Mouse (Mus musculus) gastrocnemius, postnatal 36 days (tissue): ENCODE results near the gene Nop16. TPM values are rescaled to one million over a fixed set of nuclear protein-coding genes. Genes with fewer than 3 reads are reported as not detected.
A peak's percentile ranks its signal among the peaks of the same experiment; 100 is the strongest.
"Not testable (repeated sequence)": the region's sequence is repeated elsewhere in the genome, so short reads cannot be mapped to it uniquely, and the experiment has no call there.

Experiments
- DNase-seq, 2 experiments: peaks; one replicate each; pipeline ENCODE4 v3.0.0; 2022
- intact Hi-C: fragments of 180-260 bp; cut with DNase I; formaldehyde crosslinking; loops from one replicate; pipeline ENCODE4 v1.15.1; 2025
- long read RNA-seq, 2 experiments: library from polyadenylated mRNA; stranded (forward); transcript quantifications; one replicate each; pipeline ENCODE4 v2.0.0; 2021
- total RNA-seq, 2 experiments: library from RNA; stranded (reverse); gene quantifications; 2 replicates each; pipeline ENCODE4 v1.2.3; 2021

The Nop16 gene
- 10 to 100 TPM; 17.7 to 17.9 TPM for total RNA-seq
- long read RNA-seq, experiment 1, transcript Nop16-201 (5 exons, 1,756 nt): major isoform, 38 of 41 reads
- long read RNA-seq, experiment 1, partial matches to known transcripts: 1 of 41 reads
- long read RNA-seq, experiment 1, other reads (novel, unspliced or antisense): 2 of 41 reads
- long read RNA-seq, experiment 2, transcript Nop16-201 (5 exons, 1,756 nt): major isoform, 51 of 56 reads
- long read RNA-seq, experiment 2, partial matches to known transcripts: 2 of 56 reads
- long read RNA-seq, experiment 2, other reads (novel, unspliced or antisense): 3 of 56 reads

GRCm38 (mm10) chr13:54589996-54590951, at the start of gene Nop16, which contains the start of gene Higd2a:
Nop16 (minus strand) TSS chr13:54590090.
Higd2a (plus strand) TSS chr13:54590207.
- peak; percentile 94 to 95 for DNase-seq
- intact Hi-C loops: loop anchor here (2.0 kb wide), 1 partner anchor 31 kb away; the partner anchor contains the start of gene Faf2

GRCm38 (mm10) chr13:54635011-54635410, 45.1 kb upstream of the Nop16 start:
- intact Hi-C loops: loop anchor here (10.0 kb wide), 1 partner anchor 390 kb away; no protein-coding TSS in a partner anchor

GRCm38 (mm10) chr13:54632731-54633277, 42.9 kb upstream of the Nop16 start:
- intact Hi-C loops: loop anchor here (10.0 kb wide), 1 partner anchor 388 kb away; no protein-coding TSS in a partner anchor
- DNase-seq: no peak

More at GRCm38 (mm10) chr13:54635011-54635410, 45.1 kb upstream of the Nop16 start:
- no peak for DNase-seq

GRCm38 (mm10) chr13:54629128-54629527, 39.2 kb upstream of the Nop16 start:
- DNase-seq: no peak
- intact Hi-C loops: no loop called here

GRCm38 (mm10) chr13:54621960-54622521, 32.2 kb upstream of the Nop16 start:
- no peak for DNase-seq
- intact Hi-C loops: loop anchor here (2.0 kb wide), 1 partner anchor 31 kb away; the partner anchor contains the start of genes Higd2a and Nop16

GRCm38 (mm10) chr13:54621155-54621932, 31.5 kb upstream of the Nop16 start, which contains the start of gene Faf2:
Faf2 (plus strand) TSS chr13:54621784.
- peak; percentile 98 to 99 for DNase-seq
- intact Hi-C loops: loop anchor here (2.0 kb wide), 1 partner anchor 31 kb away; the partner anchor contains the start of genes Higd2a and Nop16

GRCm38 (mm10) chr13:54616998-54617397, 27.1 kb upstream of the Nop16 start:
- intact Hi-C loops: no loop called here

GRCm38 (mm10) chr13:54616307-54616706, 26.4 kb upstream of the Nop16 start:
- intact Hi-C loops: no loop called here

More at GRCm38 (mm10) chr13:54616998-54617397, 27.1 kb upstream of the Nop16 start:
- no peak for DNase-seq

GRCm38 (mm10) chr13:54613141-54613540, 23.3 kb upstream of the Nop16 start:
- DNase-seq, intact Hi-C loops: not testable (repeated sequence)

More at GRCm38 (mm10) chr13:54616307-54616706, 26.4 kb upstream of the Nop16 start:
- DNase-seq: no peak

GRCm38 (mm10) chr13:54610972-54611754, 21.3 kb upstream of the Nop16 start, which contains the start of gene Cltb:
Cltb (minus strand) TSS chr13:54611344.
- intact Hi-C loops: no loop called here

GRCm38 (mm10) chr13:54610613-54610971, 20.7 kb upstream of the Nop16 start:
- intact Hi-C loops: no loop called here
- peak in 1 of 2 experiments; percentile 21 for DNase-seq

More at GRCm38 (mm10) chr13:54610972-54611754, 21.3 kb upstream of the Nop16 start, which contains the start of gene Cltb:
- peak; percentile 88 to 90 for DNase-seq

GRCm38 (mm10) chr13:54609301-54609700, 19.4 kb upstream of the Nop16 start:
- no peak for DNase-seq
- intact Hi-C loops: no loop called here

- intact Hi-C loops: no loop called here
- DNase-seq: no peak
Measured at GRCm38 (mm10) chr13:54608666-54609065, 18.8 kb upstream of the Nop16 start.

GRCm38 (mm10) chr13:54608002-54608401, 18.1 kb upstream of the Nop16 start:
- no peak for DNase-seq
- intact Hi-C loops: no loop called here

GRCm38 (mm10) chr13:54607204-54607603, 17.3 kb upstream of the Nop16 start:
- intact Hi-C loops: no loop called here

GRCm38 (mm10) chr13:54605426-54605825, 15.5 kb upstream of the Nop16 start:
- no peak for DNase-seq

More at GRCm38 (mm10) chr13:54607204-54607603, 17.3 kb upstream of the Nop16 start:
- no peak for DNase-seq

GRCm38 (mm10) chr13:54604221-54604620, 14.3 kb upstream of the Nop16 start:
- no peak for DNase-seq
- intact Hi-C loops: no loop called here

More at GRCm38 (mm10) chr13:54605426-54605825, 15.5 kb upstream of the Nop16 start:
- intact Hi-C loops: no loop called here

- intact Hi-C loops: no loop called here
- no peak for DNase-seq
Measured at GRCm38 (mm10) chr13:54603501-54603900, 13.6 kb upstream of the Nop16 start.
